Mouse (Mus musculus) neural tube, embryonic 12.5 days (tissue): Measurements from ENCODE around the gene Zbtb18. TPM values are rescaled to one million over a fixed set of nuclear protein-coding genes. Genes with fewer than 3 reads are reported as not detected.
"Not testable (repeated sequence)": the region's sequence is repeated elsewhere in the genome, so short reads cannot be mapped to it uniquely, and the experiment has no call there.

Source experiments
- ATAC-seq: fragments of 200-750 bp; cut with Nextera tagmentation; 2 replicates; pipeline ENCODE4 v1.8.0; 2017; ENCODE audit warnings: low read depth, mild to moderate bottlenecking, moderate TSS enrichment, moderate library complexity; ENCODE audit not compliant: low FRiP score
- H3K27ac ChIP-seq: fragments of 300-500 bp; sonication (generic); 2 replicates; pipeline ENCODE4 v1.5.1; 2016
- H3K27me3 ChIP-seq: fragments of 300-500 bp; sonication (generic); replicated peaks from 2 replicates; pipeline ENCODE4 v1.6.1; 2016; ENCODE audit warnings: mild to moderate bottlenecking
- H3K36me3 ChIP-seq: fragments of 300-500 bp; sonication (generic); 2 replicates; pipeline ENCODE4 v1.6.1; 2016; ENCODE audit warnings: mild to moderate bottlenecking
- H3K4me1 ChIP-seq: fragments of 300-500 bp; sonication (generic); 2 replicates; pipeline ENCODE4 v1.6.1; 2016
- H3K4me2 ChIP-seq: fragments of 300-500 bp; sonication (generic); replicated peaks from 2 replicates; pipeline ENCODE4 v1.6.1; 2016; ENCODE audit warnings: mild to moderate bottlenecking
- H3K4me3 ChIP-seq: fragments of 300-500 bp; sonication (generic); 2 replicates; pipeline ENCODE4 v1.5.1; 2016
- H3K9ac ChIP-seq: fragments of 300-500 bp; sonication (generic); 2 replicates; pipeline ENCODE4 v1.6.1; 2016; ENCODE audit warnings: mild to moderate bottlenecking
- H3K9me3 ChIP-seq: fragments of 300-500 bp; sonication (generic); 2 replicates; pipeline ENCODE4 v1.6.1; 2016; ENCODE audit warnings: mild to moderate bottlenecking
- WGBS: fragments of 180-500 bp; shearing (Covaris S2); methylation state at CpG from one replicate; pipeline ENCODE4 v1.1.7; 2016; 5-methylcytosine and 5-hydroxymethylcytosine counted together
- polyA plus RNA-seq: library from polyadenylated mRNA; unstranded; fragments of >200 nt; fragmentation: Nextera tagmentation; extraction: Ambion mirVana; gene quantifications from 2 replicates; pipeline ENCODE4 v1.2.1, GENCODE M21; 2016

Zbtb18 gene
- polyA plus RNA-seq, 1 experiment from 2014 or later: 6.6 TPM

- H3K9ac ChIP-seq: no peak overlapping the region
Measured at GRCm38 (mm10) chr1:177448921-177449320, 6.8 kb downstream of the Zbtb18 start.

GRCm38 (mm10) chr1:177449857-177450256, 7.7 kb downstream of the Zbtb18 start:
- ATAC-seq, H3K9me3 ChIP-seq, H3K36me3 ChIP-seq, H3K27ac ChIP-seq, H3K4me3 ChIP-seq, H3K9ac ChIP-seq, H3K27me3 ChIP-seq: not testable (repeated sequence)
- peaks cover 52% of the 10 kb centered on the region for H3K4me1 ChIP-seq
- 19% methylated on average over 7 of the region's 7 CpGs for WGBS
- peak overlapping the region; percentile 48 for H3K4me2 ChIP-seq

More at GRCm38 (mm10) chr1:177448921-177449320, 6.8 kb downstream of the Zbtb18 start:
- peak overlapping the region; percentile 61 for H3K4me2 ChIP-seq
- no peak overlapping the region for H3K27ac ChIP-seq
- H3K9me3 ChIP-seq: no peaks in the 10 kb centered on the region
- peak overlapping the region; percentile 19; the same call in 1 of the 2 replicates for H3K4me3 ChIP-seq
- peaks cover 10% of the 10 kb centered on the region; the same call in 1 of the 2 replicates for H3K36me3 ChIP-seq
- H3K4me1 ChIP-seq: peaks cover 56% of the 10 kb centered on the region
- no peak for ATAC-seq
- H3K27me3 ChIP-seq: no peaks in the 10 kb centered on the region
- 15% methylated on average over 2 of the region's 2 CpGs for WGBS

DNA sequence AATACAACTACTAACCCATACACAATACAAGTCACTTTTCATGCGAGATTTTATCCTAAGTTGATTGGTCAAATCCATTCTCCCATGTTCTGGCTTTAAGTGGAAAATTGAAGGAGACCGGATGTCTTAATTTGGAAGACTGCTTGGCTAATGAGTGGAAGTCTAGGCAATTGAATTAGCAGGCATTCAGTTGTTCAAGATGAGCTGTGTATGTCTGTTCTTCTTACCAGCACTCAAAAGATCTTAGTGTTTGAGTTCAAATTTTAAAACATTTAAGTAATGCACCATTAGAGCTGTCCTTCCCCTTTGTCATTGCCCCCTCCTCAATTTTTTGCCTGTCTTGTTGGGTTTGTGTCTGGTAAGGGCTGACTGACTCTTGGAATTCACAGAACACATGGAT, 8.9 kb downstream of the Zbtb18 start:
- no peak for ATAC-seq
- Histone ChIP-seq H3K9ac (no peak overlapping the region), H3K4me3 (no peak overlapping the region), H3K36me3 (peaks cover 10% of the 10 kb centered on the region; the same call in 1 of the 2 replicates), H3K4me1 (peaks cover 46% of the 10 kb centered on the region), H3K27ac (no peak overlapping the region), H3K4me2 (no peak overlapping the region), H3K9me3 (no peaks in the 10 kb centered on the region), H3K27me3 (no peaks in the 10 kb centered on the region)
- 78% methylated on average over 2 of the region's 2 CpGs for WGBS

DNA sequence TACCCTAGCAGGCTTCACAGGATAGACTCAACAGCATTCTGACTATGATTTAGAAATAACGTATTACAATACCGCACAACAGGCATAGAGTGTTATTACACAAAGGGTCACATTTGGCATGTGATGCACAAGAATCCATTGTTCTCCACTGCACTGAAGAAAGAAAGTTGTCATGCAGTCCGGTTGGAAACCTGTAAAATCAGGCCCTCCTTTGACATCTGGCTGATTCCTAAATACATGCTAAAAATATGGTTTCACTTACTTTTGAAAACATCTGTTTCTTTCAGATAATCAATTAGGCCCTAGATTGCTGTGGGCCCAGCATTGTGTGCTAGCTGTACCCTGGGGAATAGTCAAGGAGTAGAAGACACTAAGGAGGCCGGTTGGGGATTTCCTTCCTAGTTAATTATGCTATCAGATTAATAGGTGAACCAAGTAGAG, 9.9 kb downstream of the Zbtb18 start:
- Histone ChIP-seq H3K27me3 (no peaks in the 10 kb centered on the region), H3K36me3 (peaks cover 10% of the 10 kb centered on the region; the same call in 1 of the 2 replicates), H3K9ac (no peak overlapping the region), H3K4me1 (peaks cover 37% of the 10 kb centered on the region), H3K4me2 (no peak overlapping the region), H3K27ac (no peak overlapping the region), H3K4me3 (no peak overlapping the region), H3K9me3 (no peaks in the 10 kb centered on the region)
- 30% methylated on average over 4 of the region's 4 CpGs for WGBS
- no peak for ATAC-seq

GRCm38 (mm10) chr1:177452987-177453386, 10.8 kb downstream of the Zbtb18 start:
- WGBS: 67% methylated on average over 5 of the region's 5 CpGs

DNA sequence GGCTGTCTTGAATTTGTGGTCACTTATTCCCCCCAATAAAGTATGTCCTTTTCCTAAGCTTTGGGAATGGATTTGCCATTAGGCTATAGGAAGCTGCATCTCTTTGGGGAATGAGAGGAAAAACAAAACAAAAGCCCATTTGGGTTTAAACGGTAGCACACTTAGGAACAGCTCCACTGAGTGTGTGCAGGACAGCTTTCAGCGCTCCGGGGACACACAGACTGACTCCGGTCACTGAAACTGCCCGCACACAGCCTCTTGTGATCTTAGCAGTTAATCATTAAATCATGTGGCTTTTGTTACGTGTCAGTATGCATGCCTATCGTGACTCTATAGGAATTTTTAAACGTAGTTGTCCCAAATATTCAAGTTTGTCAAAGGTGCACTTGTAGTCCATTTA, 11.7 kb downstream of the Zbtb18 start:
- Histone ChIP-seq H3K4me1 (peaks cover 25% of the 10 kb centered on the region), H3K4me2 (0 out of 2 replicates have a peak overlapping the region, but pooled peaks have one; percentile 2), H3K27me3 (no peaks in the 10 kb centered on the region), H3K9ac (no peak overlapping the region), H3K9me3 (no peaks in the 10 kb centered on the region), H3K36me3 (no peaks in the 10 kb centered on the region), H3K4me3 (no peak overlapping the region), H3K27ac (no peak overlapping the region)
- 11% methylated on average over 8 of the region's 8 CpGs for WGBS
- ATAC-seq: no peak

More at GRCm38 (mm10) chr1:177452987-177453386, 10.8 kb downstream of the Zbtb18 start:
- no peak overlapping the region for H3K4me3 ChIP-seq
- no peak overlapping the region for H3K9ac ChIP-seq
- H3K27me3 ChIP-seq: no peaks in the 10 kb centered on the region
- peaks cover 27% of the 10 kb centered on the region for H3K4me1 ChIP-seq
- H3K27ac ChIP-seq: no peak overlapping the region
- ATAC-seq: no peak
- H3K4me2 ChIP-seq: no peak overlapping the region
- peaks cover 4% of the 10 kb centered on the region; the same call in 1 of the 2 replicates for H3K36me3 ChIP-seq
- no peaks in the 10 kb centered on the region for H3K9me3 ChIP-seq

- no peaks in the 10 kb centered on the region for H3K36me3 ChIP-seq
- H3K27ac ChIP-seq: no peak overlapping the region
- no peaks in the 10 kb centered on the region for H3K9me3 ChIP-seq
- H3K27me3 ChIP-seq: no peaks in the 10 kb centered on the region
- WGBS: 85% methylated on average over 6 of the region's 6 CpGs
- H3K4me3 ChIP-seq: no peak overlapping the region
- H3K4me2 ChIP-seq: no peak overlapping the region
- peaks cover 23% of the 10 kb centered on the region for H3K4me1 ChIP-seq
- no peak overlapping the region for H3K9ac ChIP-seq
- no peak for ATAC-seq
Measured at GRCm38 (mm10) chr1:177454492-177454891, 12.3 kb downstream of the Zbtb18 start.

DNA sequence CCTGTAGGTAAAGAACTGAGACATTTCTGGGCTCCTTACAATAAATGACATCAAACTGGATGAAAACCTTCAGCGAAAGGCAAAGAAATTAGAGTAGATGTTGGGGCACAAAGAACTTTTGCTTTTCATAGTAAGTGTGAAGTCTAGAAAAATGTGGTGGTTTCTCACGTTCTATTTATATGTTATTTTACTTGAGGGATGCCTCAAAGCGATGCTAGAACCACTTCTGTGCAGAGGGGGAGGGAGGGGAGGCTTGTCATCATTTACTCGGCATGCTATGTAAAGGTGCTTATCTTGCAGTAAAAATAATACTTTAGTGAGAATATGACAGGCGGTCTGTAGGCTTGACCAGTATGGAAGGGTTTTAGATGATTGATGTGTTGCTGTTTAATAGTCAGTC, 13.3 kb downstream of the Zbtb18 start:
- no peak overlapping the region for H3K4me2 ChIP-seq
- no peak overlapping the region for H3K27ac ChIP-seq
- peaks cover 23% of the 10 kb centered on the region for H3K4me1 ChIP-seq
- H3K9me3 ChIP-seq: no peaks in the 10 kb centered on the region
- H3K9ac ChIP-seq: no peak overlapping the region
- 90% methylated on average over 5 of the region's 5 CpGs for WGBS
- no peak overlapping the region for H3K4me3 ChIP-seq
- no peaks in the 10 kb centered on the region for H3K36me3 ChIP-seq
- H3K27me3 ChIP-seq: no peaks in the 10 kb centered on the region
- no peak for ATAC-seq

DNA sequence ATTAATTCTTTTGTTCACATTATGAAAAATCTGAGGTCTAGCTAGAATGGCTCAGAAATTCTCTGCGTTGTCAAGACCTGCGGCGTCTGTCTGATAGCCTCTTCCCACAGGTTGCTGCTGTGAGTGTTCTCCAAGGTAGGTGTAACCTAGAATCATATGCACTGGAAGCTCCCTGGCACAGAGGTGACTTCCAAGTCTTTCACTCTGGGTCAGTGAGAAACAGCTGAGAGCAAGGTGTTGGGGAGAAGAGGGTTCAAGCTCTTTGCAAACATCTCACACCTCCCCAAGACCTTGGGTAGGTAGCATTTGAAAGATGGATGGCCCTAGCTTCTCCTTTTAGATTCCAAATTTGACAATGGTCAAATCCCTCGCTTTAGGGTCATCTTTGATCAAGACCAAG, 14.1 kb downstream of the Zbtb18 start:
- peaks cover 22% of the 10 kb centered on the region for H3K4me1 ChIP-seq
- no peak for ATAC-seq
- 89% methylated on average over 4 of the region's 4 CpGs for WGBS
- H3K9me3 ChIP-seq: no peaks in the 10 kb centered on the region
- no peaks in the 10 kb centered on the region for H3K27me3 ChIP-seq
- no peaks in the 10 kb centered on the region for H3K36me3 ChIP-seq
- no peak overlapping the region for H3K4me2 ChIP-seq
- H3K4me3 ChIP-seq: no peak overlapping the region
- H3K27ac ChIP-seq: no peak overlapping the region
- no peak overlapping the region for H3K9ac ChIP-seq

- ATAC-seq: no peak
- Histone ChIP-seq H3K27ac (no peak overlapping the region), H3K36me3 (no peaks in the 10 kb centered on the region), H3K4me2 (no peak overlapping the region), H3K27me3 (no peaks in the 10 kb centered on the region), H3K4me3 (no peak overlapping the region), H3K9me3 (no peaks in the 10 kb centered on the region), H3K9ac (no peak overlapping the region), H3K4me1 (peaks cover 16% of the 10 kb centered on the region)
- WGBS: 41% methylated on average over 4 of the region's 4 CpGs
Measured at GRCm38 (mm10) chr1:177456772-177457171, 14.6 kb downstream of the Zbtb18 start.

- Histone ChIP-seq H3K36me3 (no peaks in the 10 kb centered on the region), H3K4me2 (no peak overlapping the region), H3K4me3 (no peak overlapping the region), H3K27me3 (no peaks in the 10 kb centered on the region), H3K9ac (no peak overlapping the region), H3K9me3 (no peaks in the 10 kb centered on the region), H3K27ac (no peak overlapping the region), H3K4me1 (peaks cover 11% of the 10 kb centered on the region)
- 89% methylated on average over 6 of the region's 6 CpGs for WGBS
- ATAC-seq: no peak
Measured at GRCm38 (mm10) chr1:177457981-177458380, 15.8 kb downstream of the Zbtb18 start.

DNA sequence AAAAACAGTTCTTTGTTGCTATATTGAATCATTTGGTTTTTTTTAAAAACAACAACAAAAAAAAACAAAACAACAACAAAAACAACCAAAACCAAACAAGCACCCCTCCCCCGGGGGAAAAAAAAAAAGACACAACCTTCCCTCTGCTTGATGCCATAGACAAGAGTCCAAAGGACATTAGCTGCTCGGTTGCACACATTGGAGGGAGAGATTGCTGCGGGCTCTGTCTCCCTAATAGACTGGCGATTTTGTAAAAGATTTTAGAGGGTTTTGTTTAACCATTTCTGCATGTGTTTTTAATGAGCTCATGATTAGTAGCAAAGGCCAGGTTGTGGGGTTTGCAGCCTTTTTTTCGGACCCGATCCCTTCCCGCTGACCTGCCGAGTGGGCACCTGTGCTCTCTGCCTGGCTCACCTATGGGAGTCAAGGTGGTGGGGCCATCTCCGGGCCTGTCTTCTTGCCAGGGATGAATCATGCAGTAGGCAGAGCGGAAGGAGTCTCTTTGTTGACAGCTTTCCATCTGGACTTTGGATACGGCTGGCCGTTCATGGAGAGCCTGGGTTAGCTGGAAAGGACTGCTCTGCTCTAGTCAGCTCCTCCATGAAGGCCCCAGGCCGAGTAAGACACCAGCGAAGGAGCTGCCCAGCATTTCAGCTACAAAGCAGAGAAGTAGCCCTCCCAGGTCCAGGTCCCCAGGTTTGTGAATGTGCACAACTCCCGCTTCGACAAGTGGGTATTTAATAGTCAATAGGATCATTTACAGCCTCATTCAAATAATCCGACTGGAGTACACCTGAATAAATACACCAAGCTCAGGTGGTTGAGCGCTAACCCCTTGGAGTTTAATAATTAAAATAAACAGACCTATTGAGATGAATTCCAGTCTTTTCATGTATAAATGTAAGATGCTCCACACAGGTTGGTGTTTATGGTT, 16.6 kb downstream of the Zbtb18 start:
- WGBS: 67% methylated on average over 18 of the region's 18 CpGs
- H3K4me3 ChIP-seq: no peak overlapping the region
- no peaks in the 10 kb centered on the region for H3K27me3 ChIP-seq
- H3K4me1 ChIP-seq: peaks cover 9% of the 10 kb centered on the region
- H3K36me3 ChIP-seq: no peaks in the 10 kb centered on the region
- H3K9ac ChIP-seq: no peak overlapping the region
- H3K27ac ChIP-seq: no peak overlapping the region
- no peak overlapping the region for H3K4me2 ChIP-seq
- H3K9me3 ChIP-seq: no peaks in the 10 kb centered on the region
- no peak for ATAC-seq
